Mouse (Mus musculus): ENCODE results near the gene Mllt3. TPM values are rescaled to one million over a fixed set of nuclear protein-coding genes. Genes with fewer than 3 reads are reported as not detected.

Gene Mllt3
- polyA plus RNA-seq, 1 experiment from 2014 or later = 32.4 TPM

GRCm38 (mm10) chr4:87942921-87943403 lies 90.2 kb downstream of the Mllt3 start:
- Histone ChIP-seq H3K4me1 (no peaks in the 10 kb centered on the region; the same call in 1 of the 2 replicates), H3K9me3 (replicated peaks) (no peaks in the 10 kb centered on the region), H3K4me2 (no peak overlapping the region), H3K36me3 (no peaks in the 10 kb centered on the region), H3K9ac (no peak overlapping the region), H3K27ac (no peak overlapping the region), H3K4me3 (replicated peaks) (no peak overlapping the region), H3K27me3 (no peaks in the 10 kb centered on the region)
- 84% methylated on average over 8 of the region's 8 CpGs for WGBS
- ATAC-seq (replicated peaks; ENCODE audit: low FRiP score) = no peak

- H3K27ac ChIP-seq = no peak overlapping the region
- peak; percentile 81 for ATAC-seq (replicated peaks; ENCODE audit: low FRiP score)
- H3K9me3 ChIP-seq (replicated peaks) = no peaks in the 10 kb centered on the region
- WGBS = 63% methylated on average over 7 of the region's 7 CpGs
- peaks cover 14% of the 10 kb centered on the region for H3K4me1 ChIP-seq
- H3K4me2 ChIP-seq = no peak overlapping the region
- H3K36me3 ChIP-seq = no peaks in the 10 kb centered on the region
- no peak overlapping the region for H3K9ac ChIP-seq
- H3K27me3 ChIP-seq = no peaks in the 10 kb centered on the region
- H3K4me3 ChIP-seq (replicated peaks) = no peak overlapping the region
Observed at GRCm38 (mm10) chr4:87939474-87940154, 93.5 kb downstream of the Mllt3 start.

GRCm38 (mm10) chr4:87936326-87936725 lies 96.8 kb downstream of the Mllt3 start:
- 54% methylated on average over 2 of the region's 2 CpGs for WGBS
- H3K4me3 ChIP-seq (replicated peaks) = no peak overlapping the region
- peaks cover 28% of the 10 kb centered on the region for H3K4me1 ChIP-seq
- no peak overlapping the region for H3K4me2 ChIP-seq
- no peaks in the 10 kb centered on the region for H3K9me3 ChIP-seq (replicated peaks)
- H3K36me3 ChIP-seq = no peaks in the 10 kb centered on the region
- H3K9ac ChIP-seq = no peak overlapping the region
- no peaks in the 10 kb centered on the region for H3K27me3 ChIP-seq
- H3K27ac ChIP-seq = no peak overlapping the region
- ATAC-seq (replicated peaks; ENCODE audit: low FRiP score) = no peak

GRCm38 (mm10) chr4:87933701-87934337 lies 99.3 kb downstream of the Mllt3 start:
- Histone ChIP-seq H3K4me2 (no peak overlapping the region), H3K4me1 (peaks cover 28% of the 10 kb centered on the region), H3K9me3 (replicated peaks) (no peaks in the 10 kb centered on the region), H3K27ac (peak overlapping the region; percentile 42; the same call in 1 of the 2 replicates), H3K36me3 (no peaks in the 10 kb centered on the region), H3K27me3 (no peaks in the 10 kb centered on the region), H3K9ac (no peak overlapping the region), H3K4me3 (replicated peaks) (no peak overlapping the region)
- ATAC-seq (replicated peaks; ENCODE audit: low FRiP score) = peak; percentile 58; the same call in 1 of the 2 replicates
- 63% methylated on average over 4 of the region's 4 CpGs for WGBS

GRCm38 (mm10) chr4:87930356-87931245 lies 102.6 kb downstream of the Mllt3 start:
- no peaks in the 10 kb centered on the region for H3K27me3 ChIP-seq
- no peaks in the 10 kb centered on the region for H3K9me3 ChIP-seq (replicated peaks)
- H3K4me3 ChIP-seq (replicated peaks) = no peak overlapping the region
- peaks cover 23% of the 10 kb centered on the region for H3K4me1 ChIP-seq
- no peaks in the 10 kb centered on the region for H3K36me3 ChIP-seq
- 91% methylated on average over 8 of the region's 8 CpGs for WGBS
- H3K27ac ChIP-seq = no peak overlapping the region
- no peak overlapping the region for H3K4me2 ChIP-seq
- no peak overlapping the region for H3K9ac ChIP-seq
- ATAC-seq (replicated peaks; ENCODE audit: low FRiP score) = no peak

- Histone ChIP-seq H3K36me3 (no peaks in the 10 kb centered on the region), H3K9ac (no peak overlapping the region), H3K4me2 (no peak overlapping the region), H3K27ac (no peak overlapping the region), H3K9me3 (replicated peaks) (no peaks in the 10 kb centered on the region), H3K4me1 (peaks cover 5% of the 10 kb centered on the region), H3K4me3 (replicated peaks) (no peak overlapping the region), H3K27me3 (no peaks in the 10 kb centered on the region)
- ATAC-seq (replicated peaks; ENCODE audit: low FRiP score) = no peak
- WGBS = 65% methylated on average over 3 of the region's 3 CpGs
Observed at GRCm38 (mm10) chr4:87928603-87929199, 104.5 kb downstream of the Mllt3 start.

GRCm38 (mm10) chr4:87927354-87927753 lies 105.8 kb downstream of the Mllt3 start:
- 60% methylated on average over 10 of the region's 10 CpGs for WGBS
- no peaks in the 10 kb centered on the region for H3K27me3 ChIP-seq
- no peak overlapping the region for H3K27ac ChIP-seq
- no peak overlapping the region for H3K4me2 ChIP-seq
- no peaks in the 10 kb centered on the region for H3K36me3 ChIP-seq
- no peak for ATAC-seq (replicated peaks; ENCODE audit: low FRiP score)
- no peak overlapping the region for H3K9ac ChIP-seq
- H3K4me1 ChIP-seq = no peaks in the 10 kb centered on the region
- no peak overlapping the region for H3K4me3 ChIP-seq (replicated peaks)
- no peaks in the 10 kb centered on the region for H3K9me3 ChIP-seq (replicated peaks)

GRCm38 (mm10) chr4:87920664-87921063 lies 112.5 kb downstream of the Mllt3 start:
- H3K4me2 ChIP-seq = no peak overlapping the region
- no peaks in the 10 kb centered on the region for H3K36me3 ChIP-seq
- H3K27ac ChIP-seq = no peak overlapping the region
- H3K4me3 ChIP-seq (replicated peaks) = no peak overlapping the region
- H3K9me3 ChIP-seq (replicated peaks) = no peaks in the 10 kb centered on the region
- H3K27me3 ChIP-seq = no peaks in the 10 kb centered on the region
- 78% methylated on average over 8 of the region's 8 CpGs for WGBS
- no peaks in the 10 kb centered on the region for H3K4me1 ChIP-seq
- ATAC-seq (replicated peaks; ENCODE audit: low FRiP score) = no peak
- no peak overlapping the region for H3K9ac ChIP-seq

GRCm38 (mm10) chr4:87911172-87911994 lies 121.8 kb downstream of the Mllt3 start:
- Histone ChIP-seq H3K9me3 (replicated peaks) (no peaks in the 10 kb centered on the region), H3K9ac (no peak overlapping the region), H3K27ac (peak overlapping the region; percentile 24; the same call in 1 of the 2 replicates), H3K4me2 (no peak overlapping the region), H3K4me1 (peaks cover 16% of the 10 kb centered on the region), H3K36me3 (no peaks in the 10 kb centered on the region), H3K4me3 (replicated peaks) (no peak overlapping the region), H3K27me3 (no peaks in the 10 kb centered on the region)
- WGBS = 54% methylated on average over 6 of the region's 6 CpGs
- ATAC-seq (replicated peaks; ENCODE audit: low FRiP score) = no peak

GRCm38 (mm10) chr4:87905149-87905771 lies 127.9 kb downstream of the Mllt3 start:
- Histone ChIP-seq H3K9ac (no peak overlapping the region), H3K4me1 (0 out of 2 replicates have a peak, but pooled peaks cover 2% of the 10 kb centered on the region), H3K4me2 (no peak overlapping the region), H3K27ac (no peak overlapping the region), H3K36me3 (no peaks in the 10 kb centered on the region), H3K4me3 (replicated peaks) (no peak overlapping the region), H3K27me3 (no peaks in the 10 kb centered on the region), H3K9me3 (replicated peaks) (no peaks in the 10 kb centered on the region)
- no peak for ATAC-seq (replicated peaks; ENCODE audit: low FRiP score)
- WGBS = 57% methylated on average over 6 of the region's 6 CpGs

GRCm38 (mm10) chr4:87904722-87905121 lies 128.4 kb downstream of the Mllt3 start:
- H3K36me3 ChIP-seq = no peaks in the 10 kb centered on the region
- no peaks in the 10 kb centered on the region for H3K27me3 ChIP-seq
- WGBS = 49% methylated on average over 1 of the region's 1 CpGs
- no peak overlapping the region for H3K27ac ChIP-seq
- H3K4me2 ChIP-seq = no peak overlapping the region
- 0 out of 2 replicates have a peak, but pooled peaks cover 2% of the 10 kb centered on the region for H3K4me1 ChIP-seq
- H3K4me3 ChIP-seq (replicated peaks) = no peak overlapping the region
- no peaks in the 10 kb centered on the region for H3K9me3 ChIP-seq (replicated peaks)
- H3K9ac ChIP-seq = no peak overlapping the region
- no peak for ATAC-seq (replicated peaks; ENCODE audit: low FRiP score)

Data from kidney, embryonic 15.5 days (tissue).